8 mouse cellular contexts compared by ENCODE assay signal in the genomic region with DNA sequence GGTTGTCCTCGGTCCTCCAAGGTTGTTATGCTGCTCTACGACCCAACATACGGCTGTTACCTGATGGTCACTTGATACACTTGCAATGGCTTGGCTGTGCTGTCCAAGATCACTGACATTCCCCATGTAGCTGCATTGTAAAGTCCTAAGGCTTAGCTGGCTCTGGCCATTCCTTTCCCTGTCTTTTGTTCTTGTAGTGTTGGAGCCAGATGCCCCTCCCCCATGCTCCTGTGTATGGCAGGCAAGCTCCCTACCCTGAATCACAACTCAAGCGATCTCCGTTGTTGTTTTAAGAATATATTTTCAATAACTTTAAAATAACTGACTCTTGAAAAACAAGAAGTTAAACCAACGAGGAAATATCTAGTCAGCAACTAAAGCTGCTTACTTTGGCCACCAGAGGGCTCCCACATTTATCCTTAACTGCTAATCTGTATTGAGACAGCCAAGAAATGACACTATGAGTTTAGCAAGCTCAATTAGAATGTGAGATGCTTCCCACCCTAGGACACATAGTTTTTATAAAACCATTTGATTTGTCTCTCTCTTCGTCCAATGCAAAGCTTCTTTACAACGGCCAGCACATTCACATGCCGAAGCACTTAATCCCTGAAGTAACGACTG.
DNase-seq lines count a peak whose midpoint lies in the region; ATAC-seq lines count a peak whose summit lies in the region.

No protein-coding gene starts in this region.

- H3K4me2 ChIP-seq in kidney, embryonic 15.5 days: no peak overlapping the region
- H3K4me2 ChIP-seq in intestine, embryonic 15.5 days (replicated peaks): no peak overlapping the region

- no peaks in the 10 kb centered on the region for H3K4me1 ChIP-seq in kidney, embryonic 15.5 days
- no peaks in the 10 kb centered on the region for H3K4me1 ChIP-seq in intestine, embryonic 15.5 days (replicated peaks)

- no peaks in the 10 kb centered on the region for H3K27me3 ChIP-seq in kidney, embryonic 15.5 days
- no peaks in the 10 kb centered on the region for H3K27me3 ChIP-seq in intestine, embryonic 15.5 days (replicated peaks)

- H3K9ac ChIP-seq in kidney, embryonic 15.5 days: no peak overlapping the region
- no peak overlapping the region for H3K9ac ChIP-seq in intestine, embryonic 15.5 days

- no peaks in the 10 kb centered on the region for H3K9me3 ChIP-seq in kidney, embryonic 15.5 days (replicated peaks)
- H3K9me3 ChIP-seq in intestine, embryonic 15.5 days: no peaks in the 10 kb centered on the region

- no peak for ATAC-seq in kidney, embryonic 15.5 days (replicated peaks; ENCODE audit: low FRiP score)
- ATAC-seq in intestine, embryonic 15.5 days: no peak

- DNase-seq in kidney, adult 18-20 months: peak; percentile 9
- peak; percentile 6 for DNase-seq in urinary bladder, postnatal 14 days (ENCODE audit: low spot score)
- no peak for DNase-seq in urinary bladder, adult 18-20 months (ENCODE audit: low spot score in 2 of 2)
- DNase-seq in embryo, embryonic 10 days (ENCODE audit: low spot score): peak; percentile 48
- DNase-seq in induced T-regulatory cell, adult 2 months (ENCODE audit: low read depth): peak; percentile 60
- peak; percentile 3 for DNase-seq in naive thymus-derived CD4-positive, alpha-beta T cell, adult 2 months (ENCODE audit: low read depth)

- no peak overlapping the region for H3K4me3 ChIP-seq in kidney, embryonic 15.5 days (replicated peaks)
- no peak overlapping the region for H3K4me3 ChIP-seq in intestine, embryonic 15.5 days (replicated peaks)

- no peak overlapping the region for H3K27ac ChIP-seq in kidney, embryonic 15.5 days
- no peak overlapping the region for H3K27ac ChIP-seq in intestine, embryonic 15.5 days

- 57% methylated on average over 10 of the region's 10 CpGs for WGBS in kidney, embryonic 15.5 days
- WGBS in intestine, embryonic 15.5 days: 64% methylated on average over 10 of the region's 10 CpGs

- H3K36me3 ChIP-seq in kidney, embryonic 15.5 days: no peaks in the 10 kb centered on the region
- H3K36me3 ChIP-seq in intestine, embryonic 15.5 days: no peaks in the 10 kb centered on the region

Comparison
In these comparisons a context has a peak if more than half of its experiments do, and no peak if none do; other contexts are left out.
1. DNase-seq: peak in kidney, adult 18-20 months (single experiment), urinary bladder, postnatal 14 days (single experiment), embryo, embryonic 10 days (single experiment), induced T-regulatory cell, adult 2 months (single experiment) and naive thymus-derived CD4-positive, alpha-beta T cell, adult 2 months (single experiment); none in urinary bladder, adult 18-20 months (0 of 2).